ENCODE assay signal across 16 mouse cellular contexts in genomic region chr19:3651220-3651619, GRCm38 (mm10). TPM values are rescaled to one million over a fixed set of nuclear protein-coding genes. Genes with fewer than 3 reads are reported as not detected.
DNase-seq lines count a peak whose midpoint lies in the region; ATAC-seq and TF ChIP-seq lines count a peak whose summit lies in the region.
"Had no signal": no experiment of that assay in that cellular context is flagged by ENCODE, and none has a peak within 500 bp of the region (broad histone marks: within the 10 kb centered on the region; RNA-seq: fewer than 3 reads in every experiment).

No protein-coding gene starts in this region.

- no peak overlapping the region for H3K4me3 ChIP-seq in intestine, postnatal 0 days (ENCODE audit: low read depth, low read length)
- H3K4me3 ChIP-seq in intestine, embryonic 15.5 days (replicated peaks), result no peak overlapping the region
- no peak overlapping the region for H3K4me3 ChIP-seq in midbrain, postnatal 0 days (ENCODE audit: low read depth, low read length)
- no peak overlapping the region for H3K4me3 ChIP-seq in midbrain, embryonic 15.5 days
- H3K4me3 ChIP-seq in G1E (ENCODE audit: low read depth, low read length), result no peak overlapping the region
- no peak overlapping the region for H3K4me3 ChIP-seq in stomach, postnatal 0 days (ENCODE audit: low read depth, low read length)
- H3K4me3 ChIP-seq: embryonic facial prominence, embryonic 12.5 days; forebrain, embryonic 15.5 days; liver, embryonic 15.5 days; midbrain, embryonic 12.5 days; neural tube, embryonic 13.5 days had no signal

- no peaks in the 10 kb centered on the region for H3K9me3 ChIP-seq in intestine, postnatal 0 days (ENCODE audit: control insufficient read depth)
- H3K9me3 ChIP-seq in intestine, embryonic 15.5 days, result no peaks in the 10 kb centered on the region
- no peaks in the 10 kb centered on the region for H3K9me3 ChIP-seq in midbrain, postnatal 0 days (ENCODE audit: low read length)
- no peaks in the 10 kb centered on the region for H3K9me3 ChIP-seq in midbrain, embryonic 15.5 days
- no peaks in the 10 kb centered on the region for H3K9me3 ChIP-seq in G1E (replicated peaks)
- no peaks in the 10 kb centered on the region for H3K9me3 ChIP-seq in stomach, postnatal 0 days (ENCODE audit: control insufficient read depth, low read length)
- H3K9me3 ChIP-seq: forebrain, embryonic 15.5 days; liver, embryonic 15.5 days; neural tube, embryonic 13.5 days had no signal

- ATAC-seq in intestine, postnatal 0 days, result no peak
- ATAC-seq in intestine, embryonic 15.5 days, result no peak
- ATAC-seq in midbrain, postnatal 0 days (ENCODE audit: low FRiP score), result no peak
- ATAC-seq in midbrain, embryonic 15.5 days (replicated peaks), result no peak
- no peak for ATAC-seq in G1E (ENCODE audit: extremely low read depth, insufficient number of reproducible peaks, low FRiP score, poor library complexity, severe bottlenecking)
- no peak for ATAC-seq in stomach, postnatal 0 days (ENCODE audit: low FRiP score, low TSS enrichment)
- ATAC-seq: forebrain, embryonic 15.5 days had no signal

- no peak overlapping the region for H3K4me2 ChIP-seq in intestine, postnatal 0 days (replicated peaks; ENCODE audit: low read depth)
- no peak overlapping the region for H3K4me2 ChIP-seq in intestine, embryonic 15.5 days (replicated peaks)
- no peak overlapping the region for H3K4me2 ChIP-seq in midbrain, postnatal 0 days (ENCODE audit: low read depth, low read length, poor library complexity, severe bottlenecking)
- H3K4me2 ChIP-seq in midbrain, embryonic 15.5 days, result no peak overlapping the region
- no peak overlapping the region for H3K4me2 ChIP-seq in stomach, postnatal 0 days (replicated peaks; ENCODE audit: low read depth)
- H3K4me2 ChIP-seq: embryonic facial prominence, embryonic 12.5 days; forebrain, embryonic 15.5 days; liver, embryonic 15.5 days; midbrain, embryonic 12.5 days; neural tube, embryonic 13.5 days had no signal

- H3K36me3 ChIP-seq in intestine, postnatal 0 days (ENCODE audit: control insufficient read depth, insufficient read depth), result peaks cover 54% of the 10 kb centered on the region
- peaks cover 30% of the 10 kb centered on the region for H3K36me3 ChIP-seq in intestine, embryonic 15.5 days
- H3K36me3 ChIP-seq in midbrain, postnatal 0 days (ENCODE audit: insufficient read depth, low read length), result no peaks in the 10 kb centered on the region
- H3K36me3 ChIP-seq in midbrain, embryonic 15.5 days (replicated peaks), result no peaks in the 10 kb centered on the region
- no peaks in the 10 kb centered on the region for H3K36me3 ChIP-seq in G1E (replicated peaks)
- H3K36me3 ChIP-seq in stomach, postnatal 0 days (ENCODE audit: control insufficient read depth, insufficient read depth, low read length), result peaks cover 16% of the 10 kb centered on the region; the same call in 1 of the 2 replicates

- H3K9ac ChIP-seq in intestine, postnatal 0 days (ENCODE audit: low read depth, low read length), result no peak overlapping the region
- no peak overlapping the region for H3K9ac ChIP-seq in intestine, embryonic 15.5 days
- no peak overlapping the region for H3K9ac ChIP-seq in midbrain, postnatal 0 days (replicated peaks; ENCODE audit: low read length, poor library complexity, severe bottlenecking)
- H3K9ac ChIP-seq in midbrain, embryonic 15.5 days, result no peak overlapping the region
- no peak overlapping the region for H3K9ac ChIP-seq in stomach, postnatal 0 days (ENCODE audit: low read length)
- H3K9ac ChIP-seq: embryonic facial prominence, embryonic 12.5 days; forebrain, embryonic 15.5 days; liver, embryonic 15.5 days; midbrain, embryonic 12.5 days; neural tube, embryonic 13.5 days had no signal

- TF ChIP-seq CTCF in intestine, postnatal 0 days (IDR thresholded peaks at IDR 0.05; ENCODE audit: low read depth), result peak; percentile 61
- peak; percentile 33 for TF ChIP-seq CTCF in midbrain, postnatal 0 days (IDR thresholded peaks at IDR 0.05)
- TF ChIP-seq CTCF in G1E (IDR thresholded peaks at IDR 0.05; ENCODE audit: low read depth, low read length), result 0 out of 2 replicates have a peak, but pooled peaks have one; percentile 6
- peak; percentile 60 for TF ChIP-seq CTCF in stomach, postnatal 0 days (IDR thresholded peaks at IDR 0.05; ENCODE audit: low read depth)

- H3K27me3 ChIP-seq in intestine, postnatal 0 days (replicated peaks; ENCODE audit: control insufficient read depth, insufficient read depth, low read length), result no peaks in the 10 kb centered on the region
- H3K27me3 ChIP-seq in intestine, embryonic 15.5 days (replicated peaks), result no peaks in the 10 kb centered on the region
- H3K27me3 ChIP-seq in midbrain, postnatal 0 days (ENCODE audit: insufficient read depth, low read length), result no peaks in the 10 kb centered on the region
- H3K27me3 ChIP-seq in midbrain, embryonic 15.5 days (replicated peaks), result no peaks in the 10 kb centered on the region
- H3K27me3 ChIP-seq in G1E (ENCODE audit: insufficient read depth, low read length), result peaks cover 6% of the 10 kb centered on the region; the same call in 1 of the 2 replicates
- H3K27me3 ChIP-seq in stomach, postnatal 0 days (ENCODE audit: control insufficient read depth, insufficient read depth, low read length), result no peaks in the 10 kb centered on the region
- H3K27me3 ChIP-seq: embryonic facial prominence, embryonic 12.5 days; forebrain, embryonic 15.5 days; liver, embryonic 15.5 days; midbrain, embryonic 12.5 days; neural tube, embryonic 13.5 days had no signal

- 97% methylated on average over 3 of the region's 3 CpGs for WGBS in intestine, postnatal 0 days
- WGBS in intestine, embryonic 15.5 days, result 96% methylated on average over 3 of the region's 3 CpGs
- WGBS in midbrain, postnatal 0 days, result 99% methylated on average over 3 of the region's 3 CpGs
- WGBS in midbrain, embryonic 15.5 days, result 98% methylated on average over 3 of the region's 3 CpGs
- WGBS in stomach, postnatal 0 days, result 98% methylated on average over 3 of the region's 3 CpGs

- no peak overlapping the region for H3K27ac ChIP-seq in intestine, postnatal 0 days (ENCODE audit: low read depth, low read length)
- no peak overlapping the region for H3K27ac ChIP-seq in intestine, embryonic 15.5 days
- no peak overlapping the region for H3K27ac ChIP-seq in midbrain, postnatal 0 days (ENCODE audit: low read depth, low read length)
- H3K27ac ChIP-seq in midbrain, embryonic 15.5 days, result no peak overlapping the region
- H3K27ac ChIP-seq in stomach, postnatal 0 days (replicated peaks), result no peak overlapping the region
- H3K27ac ChIP-seq: embryonic facial prominence, embryonic 12.5 days; forebrain, embryonic 15.5 days; liver, embryonic 15.5 days; midbrain, embryonic 12.5 days; neural tube, embryonic 13.5 days had no signal

- no peak for TF ChIP-seq EP300 in stomach, postnatal 0 days (optimal IDR thresholded peaks at IDR 0.05)

- no peak for DNase-seq in midbrain, postnatal 0 days (ENCODE audit: low spot score)
- DNase-seq in G1E (ENCODE audit: low spot score), result no peak
- no peak for DNase-seq in stomach, postnatal 0 days (ENCODE audit: low spot score)
- no peak for DNase-seq in adrenal gland, postnatal 25 days
- DNase-seq in cerebellum, adult 11-12 months, result no peak
- DNase-seq: adrenal gland, adult 8-10 months; cerebellum, adult 8-10 months; heart, postnatal 14 days had no signal

- no peaks in the 10 kb centered on the region for H3K4me1 ChIP-seq in intestine, postnatal 0 days (replicated peaks; ENCODE audit: control insufficient read depth, insufficient read depth, low read length)
- 0 out of 2 replicates have a peak, but pooled peaks cover 4% of the 10 kb centered on the region for H3K4me1 ChIP-seq in intestine, embryonic 15.5 days (replicated peaks)
- no peaks in the 10 kb centered on the region for H3K4me1 ChIP-seq in midbrain, postnatal 0 days (ENCODE audit: insufficient read depth, low read length)
- H3K4me1 ChIP-seq in midbrain, embryonic 15.5 days, result no peaks in the 10 kb centered on the region
- no peaks in the 10 kb centered on the region for H3K4me1 ChIP-seq in G1E (ENCODE audit: insufficient read depth, low read depth, low read length)
- H3K4me1 ChIP-seq in stomach, postnatal 0 days (replicated peaks; ENCODE audit: control insufficient read depth, insufficient read depth), result no peaks in the 10 kb centered on the region
- H3K4me1 ChIP-seq: forebrain, embryonic 15.5 days; midbrain, embryonic 12.5 days; neural tube, embryonic 13.5 days had no signal

RNA-seq across cellular contexts. Expression of gene Lrp5, which starts 35.1 kb away (rescaled TPM):
- 2.8 and 3.2 TPM in 2 replicates for polyA plus RNA-seq in intestine, postnatal 0 days (2015; fragmentation: Nextera tagmentation; extraction: Ambion mirVana)
- 5.2 and 5.4 TPM in 2 replicates for polyA plus RNA-seq in intestine, embryonic 15.5 days (2015; fragmentation: Nextera tagmentation; extraction: Ambion mirVana)
- 9.9 and 15.0 TPM in 2 replicates for total RNA-seq in midbrain, postnatal 0 days (2014; rRNA removed)
- 0.58 and 0.74 TPM in 2 replicates for polyA plus RNA-seq in midbrain, postnatal 0 days (2015; fragmentation: Nextera tagmentation; extraction: Ambion mirVana)
- polyA plus RNA-seq in midbrain, embryonic 15.5 days (2015; fragmentation: Nextera tagmentation; extraction: Ambion mirVana), result 1.1 and 1.4 TPM in 2 replicates
- total RNA-seq in G1E (2014; fragmentation: Nextera tagmentation), result 0.29 TPM in 1 of 2 replicates, not detected in the other
- 0.05 and 0.06 TPM in 2 replicates for total RNA-seq in G1E (2017)
- polyA plus RNA-seq in G1E (2012), result 0.01 and 0.05 TPM in 2 replicates
- polyA plus RNA-seq in stomach, postnatal 0 days (2015; fragmentation: Nextera tagmentation; extraction: Ambion mirVana), result 2.6 and 2.7 TPM in 2 replicates
- 97.9 and 117 TPM in 2 replicates for total RNA-seq in adrenal gland, postnatal 25 days (2021)

RNA-seq across cellular contexts. Expression of gene 1810055G02Rik, which starts 56.9 kb away (rescaled TPM):
- 215 and 238 TPM in 2 replicates for polyA plus RNA-seq in intestine, postnatal 0 days (2015; fragmentation: Nextera tagmentation; extraction: Ambion mirVana)
- 39.9 and 41.9 TPM in 2 replicates for polyA plus RNA-seq in intestine, embryonic 15.5 days (2015; fragmentation: Nextera tagmentation; extraction: Ambion mirVana)
- 31.8 and 33.3 TPM in 2 replicates for total RNA-seq in midbrain, postnatal 0 days (2014; rRNA removed)
- 29.4 and 36.1 TPM in 2 replicates for polyA plus RNA-seq in midbrain, postnatal 0 days (2015; fragmentation: Nextera tagmentation; extraction: Ambion mirVana)
- polyA plus RNA-seq in midbrain, embryonic 15.5 days (2015; fragmentation: Nextera tagmentation; extraction: Ambion mirVana), result 34.6 and 35.9 TPM in 2 replicates
- total RNA-seq in G1E (2014; fragmentation: Nextera tagmentation) (20.4 and 22.4 TPM in 2 replicates), G1E (2017) (5.6 and 7.3 TPM in 2 replicates)
- 10.2 and 12.5 TPM in 2 replicates for polyA plus RNA-seq in G1E (2012)
- polyA plus RNA-seq in stomach, postnatal 0 days (2015; fragmentation: Nextera tagmentation; extraction: Ambion mirVana), result 17.1 and 18.8 TPM in 2 replicates
- 21.2 and 30.4 TPM in 2 replicates for total RNA-seq in adrenal gland, postnatal 25 days (2021)

Comparison
In these comparisons a context has a peak if more than half of its experiments do, and no peak if none do; other contexts are left out.
1. CTCF ChIP-seq: peak in every context shown above with its lines; median percentile 61 in intestine, postnatal 0 days; 60 in stomach, postnatal 0 days; 33 in midbrain, postnatal 0 days; 6 in G1E.